Mouse (Mus musculus): ENCODE results near the gene Zfp574. TPM values are rescaled to one million over a fixed set of nuclear protein-coding genes. Genes with fewer than 3 reads are reported as not detected.

Gene Zfp574
- total RNA-seq, 2 experiments from 2014 or later = 6.1 to 6.3 TPM

GRCm38 (mm10) chr7:25112178-25112955, 40.0 kb downstream of the Zfp574 start:
- DNase-seq = no peak

GRCm38 (mm10) chr7:25112956-25113603, 40.7 kb downstream of the Zfp574 start:
- DNase-seq = no peak

GRCm38 (mm10) chr7:25120061-25120834, 47.9 kb downstream of the Zfp574 start:
- DNase-seq = peak; percentile 31

- no peak for DNase-seq
Measured at GRCm38 (mm10) chr7:25121240-25121786, 48.9 kb downstream of the Zfp574 start.

- no peak for DNase-seq
Measured at GRCm38 (mm10) chr7:25125716-25126281, 53.4 kb downstream of the Zfp574 start.

GRCm38 (mm10) chr7:25127971-25128370, 55.6 kb downstream of the Zfp574 start:
- DNase-seq = no peak

- no peak for DNase-seq
Measured at GRCm38 (mm10) chr7:25129390-25129979, 57.1 kb downstream of the Zfp574 start.

- no peak for DNase-seq
Measured at GRCm38 (mm10) chr7:25130565-25130964, 58.2 kb downstream of the Zfp574 start.

- DNase-seq = no peak
Measured at GRCm38 (mm10) chr7:25131247-25131646, 58.9 kb downstream of the Zfp574 start.

GRCm38 (mm10) chr7:25132318-25132960, 60.1 kb downstream of the Zfp574 start:
- DNase-seq = no peak

Small RNA genes lying within 50 kb of the gene (microRNA-seq; reads per million reads assigned to microRNA genes)
- gene Mir6537 (ENCODE audit: borderline replicate concordance in 2 of 2) = 0 reads per million in 2 experiments

Other genes starting within 250 kb of the Zfp574 start
- gene Gm9844, start 210.4 kb upstream of the Zfp574 start, total RNA-seq (2021) = not detected
- not detected for gene Lypd4, start 202.6 kb upstream of the Zfp574 start, total RNA-seq (2021)
- gene Dmrtc2, start 202.5 kb upstream of the Zfp574 start, total RNA-seq (2021) = not detected
- 100 to 1,000 TPM; 300 to 345 TPM for gene Rps19, start 188.2 kb upstream of the Zfp574 start, total RNA-seq (2021)
- gene Cd79a, start 175.2 kb upstream of the Zfp574 start, total RNA-seq (2021) = under 1 TPM in 1 of 2 experiments, not detected in 1; 0.24 TPM
- 10 to 100 TPM; 30.9 to 34.2 TPM for gene Arhgef1, start 169.7 kb upstream of the Zfp574 start, total RNA-seq (2021)
- not detected for gene Gm4881, start 128.1 kb upstream of the Zfp574 start, total RNA-seq (2021)
- gene Rabac1, start 99.8 kb upstream of the Zfp574 start, total RNA-seq (2021) = 100 to 1,000 TPM; 191 to 193 TPM
- under 1 TPM in 1 of 2 experiments, not detected in 1; 0.46 TPM for gene Atp1a3, start 66.6 kb upstream of the Zfp574 start, total RNA-seq (2021)
- 1 to 10 TPM; 2.3 to 2.7 TPM for gene Grik5, start 221 bp upstream of the Zfp574 start, total RNA-seq (2021)
- gene Pou2f2, start 107.2 kb downstream of the Zfp574 start, total RNA-seq (2021) = under 1 TPM; 0.08 to 0.21 TPM
- gene Dedd2, start 148.0 kb downstream of the Zfp574 start, total RNA-seq (2021) = 1 to 10 TPM; 7.2 to 7.9 TPM
- gene Zfp526, start 148.9 kb downstream of the Zfp574 start, total RNA-seq (2021) = 1 to 10 TPM; 4.6 to 5.2 TPM
- 10 to 100 TPM; 59.5 to 66.2 TPM for gene Gsk3a, start 165.3 kb downstream of the Zfp574 start, total RNA-seq (2021)
- gene Erf, start 178.2 kb downstream of the Zfp574 start, total RNA-seq (2021) = 1 to 10 TPM; 5.8 to 7.2 TPM
- gene Cic, start 195.1 kb downstream of the Zfp574 start, total RNA-seq (2021) = 10 to 100 TPM; 29.0 to 30.4 TPM
- gene Pafah1b3, start 225.4 kb downstream of the Zfp574 start, total RNA-seq (2021) = 1 to 10 TPM; 1.4 to 1.5 TPM
- not detected for gene Prr19, start 228.8 kb downstream of the Zfp574 start, total RNA-seq (2021)
- not detected for gene Tmem145, start 233.5 kb downstream of the Zfp574 start, total RNA-seq (2021)
- gene Megf8, start 244.6 kb downstream of the Zfp574 start, total RNA-seq (2021) = 10 to 100 TPM; 15.5 to 18.7 TPM